Mouse (Mus musculus) urinary bladder, postnatal 4 days (tissue): ENCODE measurements around the gene Cyp2d10.
"Not testable (repeated sequence)": the region's sequence is repeated elsewhere in the genome, so short reads cannot be mapped to it uniquely, and the experiment has no call there.

ENCODE experiments used
- DNase-seq, 2 experiments: peaks; one replicate each; pipeline ENCODE4 v3.0.0; 2021 to 2022; ENCODE audit warnings: low spot score in 2 of 2

The Cyp2d10 gene

GRCm38 (mm10) chr15:82401516-82401915 lies 5.5 kb downstream of the Cyp2d10 start:
- DNase-seq, result no peak

DNA sequence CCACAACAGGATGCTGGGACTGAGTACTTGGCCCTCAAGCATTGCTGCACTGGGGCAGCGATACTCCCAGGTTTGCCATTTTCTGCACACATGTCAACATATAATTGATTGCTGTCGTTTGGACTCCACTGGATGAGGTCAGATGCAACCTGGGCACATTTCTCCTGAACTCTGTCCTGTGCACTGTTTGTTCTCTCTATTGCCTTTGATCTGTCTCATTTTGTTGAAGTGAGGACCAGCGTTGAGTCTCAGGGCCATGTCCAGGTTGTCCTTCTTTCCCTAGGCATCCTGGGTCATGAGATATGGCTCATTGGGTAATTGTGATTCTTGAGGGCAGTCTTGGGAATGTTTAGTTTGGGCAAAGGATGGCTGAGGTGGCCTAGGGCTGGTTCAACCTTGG lies 11.0 kb downstream of the Cyp2d10 start:
- not testable (repeated sequence) for DNase-seq

GRCm38 (mm10) chr15:82393922-82394321 lies 13.1 kb downstream of the Cyp2d10 start, which contains the start of gene Cyp2d11:
Cyp2d11 (minus strand) TSS chr15:82394022.
- not testable (repeated sequence) for DNase-seq

DNA sequence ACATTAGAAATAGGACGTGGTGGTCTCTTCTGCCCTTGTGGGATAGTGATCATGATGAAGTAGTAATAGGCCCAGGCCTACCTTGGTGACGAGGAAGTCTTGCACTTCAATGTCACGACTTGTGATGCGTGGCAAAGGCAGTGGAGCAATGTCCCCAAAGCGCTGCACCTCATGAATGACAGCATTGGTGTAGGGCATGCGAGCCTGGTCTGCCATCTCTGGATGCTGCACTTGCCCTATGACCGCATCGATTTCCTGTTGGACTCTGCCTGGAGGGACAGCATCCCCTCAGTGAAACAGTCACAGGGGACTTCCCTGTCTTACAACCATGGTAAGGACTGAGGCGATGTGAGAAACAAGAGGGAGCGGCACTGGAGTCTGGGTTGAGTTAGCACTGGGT lies 17.1 kb downstream of the Cyp2d10 start:
- DNase-seq, result not testable (repeated sequence)

DNA sequence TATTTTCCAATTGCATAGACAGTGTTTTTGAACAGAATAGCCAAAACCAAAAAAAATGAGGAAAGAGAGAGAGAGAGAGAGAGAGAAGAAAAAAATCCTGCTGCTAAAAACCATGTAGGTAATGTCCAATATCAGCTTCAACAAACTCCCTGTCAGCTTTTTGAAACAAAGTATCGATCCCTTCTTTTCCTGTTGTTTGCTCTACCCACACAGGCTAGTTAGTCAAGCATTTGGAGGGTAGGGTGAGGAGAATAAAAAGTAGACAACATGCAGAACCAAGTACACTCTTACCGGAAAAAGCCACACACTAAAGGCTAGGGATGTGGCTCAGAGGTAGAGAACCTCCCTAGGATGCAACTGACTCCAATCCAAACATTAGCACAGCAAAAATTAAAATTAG lies 21.3 kb downstream of the Cyp2d10 start:
- DNase-seq, result no peak

DNA sequence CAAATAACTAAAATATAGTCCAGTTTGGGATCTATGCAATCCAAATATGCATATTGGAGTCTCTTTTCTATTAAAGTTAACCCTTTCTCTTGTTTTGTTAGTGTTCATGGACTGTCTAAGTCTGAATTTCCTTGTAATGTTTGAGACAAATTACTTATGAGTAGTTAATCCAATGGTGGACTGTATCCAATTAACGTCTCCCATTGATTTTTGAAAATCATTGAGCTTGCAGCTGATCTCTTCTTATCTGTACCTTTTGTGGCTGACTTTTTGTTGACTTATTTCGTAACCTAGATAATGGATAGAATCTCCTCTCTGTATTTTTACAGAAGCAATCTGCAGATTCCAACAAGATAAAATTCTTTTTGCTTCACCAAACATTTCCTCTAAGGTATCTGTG lies 24.6 kb downstream of the Cyp2d10 start:
- no peak for DNase-seq

- no peak for DNase-seq
Measured at GRCm38 (mm10) chr15:82380714-82381062, 26.3 kb downstream of the Cyp2d10 start.

- DNase-seq, result peak in 1 of 2 experiments; percentile 39
Measured at GRCm38 (mm10) chr15:82379871-82380713, 26.9 kb downstream of the Cyp2d10 start, which contains the start of gene Cyp2d22. Cyp2d22 (minus strand) TSS chr15:82380260.

- no peak for DNase-seq
Measured at GRCm38 (mm10) chr15:82379511-82379870, 27.5 kb downstream of the Cyp2d10 start.

GRCm38 (mm10) chr15:82378261-82379180 lies 28.5 kb downstream of the Cyp2d10 start:
- DNase-seq, result no peak

GRCm38 (mm10) chr15:82377701-82378100 lies 29.3 kb downstream of the Cyp2d10 start:
- DNase-seq, result no peak

- no peak for DNase-seq
Measured at GRCm38 (mm10) chr15:82376393-82377138, 30.4 kb downstream of the Cyp2d10 start.

DNA sequence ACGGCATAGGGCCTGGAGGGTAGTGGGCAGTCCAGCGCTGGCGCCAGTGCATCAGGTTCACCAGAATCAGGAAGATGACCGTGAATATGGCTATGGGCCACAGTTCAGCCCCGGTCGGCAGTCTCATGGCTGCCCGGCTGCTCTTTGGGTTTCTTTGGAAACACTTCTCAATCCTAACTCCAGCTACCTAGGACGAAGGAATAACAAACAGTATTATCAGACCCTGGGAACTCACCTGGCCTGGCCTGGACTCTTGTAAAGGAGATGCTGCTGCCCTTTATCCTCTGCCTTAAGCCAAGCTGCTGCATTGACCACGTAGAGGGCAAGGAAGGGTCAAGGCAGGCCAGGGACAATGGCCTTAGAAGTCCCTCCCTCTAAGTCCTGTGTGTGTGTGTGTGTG lies 31.1 kb downstream of the Cyp2d10 start:
- DNase-seq, result no peak

DNA sequence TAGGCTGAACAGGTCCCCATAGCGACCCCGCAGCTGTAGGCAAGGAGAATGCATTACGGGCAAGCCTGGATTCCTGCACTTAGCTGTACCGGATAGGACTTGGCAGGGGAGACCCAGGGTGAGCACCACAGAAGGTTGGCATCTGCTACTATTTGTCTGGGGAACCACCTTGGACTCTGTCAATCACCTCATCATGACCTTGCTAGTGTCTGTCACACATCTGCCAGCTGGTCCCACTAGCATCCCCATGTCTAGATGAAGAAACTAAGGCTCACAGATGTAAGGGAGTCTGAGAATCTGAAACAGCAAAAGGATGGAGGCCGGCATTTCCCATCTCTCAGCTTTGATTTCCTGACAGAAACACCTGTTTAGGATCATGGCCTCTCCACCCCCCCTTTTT lies 32.6 kb downstream of the Cyp2d10 start:
- DNase-seq, result no peak

- no peak for DNase-seq
Measured at GRCm38 (mm10) chr15:82372991-82373390, 34.0 kb downstream of the Cyp2d10 start.

- no peak for DNase-seq
Measured at GRCm38 (mm10) chr15:82372446-82372845, 34.5 kb downstream of the Cyp2d10 start.

DNA sequence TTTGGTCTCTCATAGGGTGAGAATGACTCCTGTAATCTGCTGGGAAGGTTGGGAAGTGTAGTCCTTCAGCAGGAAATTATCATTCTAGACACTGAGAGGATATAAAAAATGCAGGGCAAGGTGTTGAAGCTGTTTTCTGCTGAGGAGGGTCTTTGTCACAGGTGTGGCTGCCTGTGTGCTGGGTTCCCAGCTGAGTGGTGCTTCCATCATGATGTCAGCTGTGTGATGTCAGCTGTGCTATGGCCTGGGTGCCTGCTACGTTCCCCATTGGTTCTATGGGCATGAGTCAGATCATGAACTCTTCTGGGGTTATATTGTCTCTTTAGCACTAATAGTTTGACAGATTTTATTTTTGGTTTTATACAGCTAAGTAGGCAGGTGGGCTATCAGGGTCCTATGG lies 38.1 kb downstream of the Cyp2d10 start:
- DNase-seq, result no peak

- DNase-seq, result no peak
Measured at GRCm38 (mm10) chr15:82368146-82368545, 38.8 kb downstream of the Cyp2d10 start.

- DNase-seq, result not testable (repeated sequence)
Measured at GRCm38 (mm10) chr15:82364561-82364960, 42.4 kb downstream of the Cyp2d10 start.

DNA sequence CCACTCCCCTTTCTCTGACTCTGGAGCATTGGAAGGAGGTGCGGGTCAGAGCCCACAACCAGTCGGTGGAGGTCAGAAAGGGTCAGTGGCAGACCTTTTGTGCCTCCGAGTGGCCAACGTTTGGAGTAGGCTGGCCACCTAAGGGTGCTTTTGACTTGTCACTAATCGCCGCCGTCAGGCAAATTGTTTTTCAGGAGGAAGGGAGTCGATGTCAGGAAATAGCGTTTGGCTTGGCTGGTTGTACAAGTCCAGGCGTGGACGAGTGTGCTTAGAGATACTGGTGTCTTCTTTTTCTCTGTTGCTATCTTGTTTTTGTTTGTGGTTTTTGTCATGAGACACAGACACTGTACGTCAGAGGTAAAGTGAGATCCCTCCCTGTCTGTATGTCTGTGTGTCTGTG lies 43.2 kb downstream of the Cyp2d10 start:
- DNase-seq, result not testable (repeated sequence)

DNA sequence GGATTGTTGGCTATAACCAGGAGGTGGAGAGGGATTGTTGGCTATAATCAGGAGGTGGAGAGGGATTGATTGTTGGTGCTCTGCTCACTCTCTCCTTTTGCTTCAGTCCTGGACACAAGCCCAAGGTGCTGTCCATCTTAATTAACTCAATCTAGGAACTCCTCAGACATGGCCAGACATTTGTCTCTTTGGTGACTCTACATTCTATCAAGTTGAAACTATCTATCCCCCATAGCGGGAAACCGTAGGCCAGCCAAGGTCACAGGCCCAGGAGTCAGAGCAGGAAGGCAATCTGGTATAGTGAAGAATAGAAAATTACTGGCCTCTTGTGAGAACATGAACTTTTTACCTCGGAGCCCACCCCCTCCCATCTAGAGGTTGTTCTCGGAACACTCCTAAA lies 44.8 kb downstream of the Cyp2d10 start:
- no peak for DNase-seq
